Mouse (Mus musculus): ENCODE data around the gene Olfr576. TPM values are rescaled to one million over a fixed set of nuclear protein-coding genes. Genes with fewer than 3 reads are reported as not detected.

The Olfr576 gene
- total RNA-seq, 1 experiment from 2014 or later = not detected

Other genes starting within 250 kb of the Olfr576 start
- not detected in 2 replicates for gene Olfr33, start 243.6 kb upstream of the Olfr576 start, total RNA-seq (2017)
- gene Olfr559, start 235.2 kb upstream of the Olfr576 start, total RNA-seq (2017) = not detected in 2 replicates
- gene Olfr560, start 203.3 kb upstream of the Olfr576 start, total RNA-seq (2017) = not detected in 2 replicates
- not detected in 2 replicates for gene Olfr78, start 203.2 kb upstream of the Olfr576 start, total RNA-seq (2017)
- gene Olfr561, start 191.4 kb upstream of the Olfr576 start, total RNA-seq (2017) = not detected in 2 replicates
- gene Olfr564, start 159.2 kb upstream of the Olfr576 start, total RNA-seq (2017) = not detected in 2 replicates
- not detected in 2 replicates for gene Olfr566, start 103.9 kb upstream of the Olfr576 start, total RNA-seq (2017)
- gene Olfr568, start 85.5 kb upstream of the Olfr576 start, total RNA-seq (2017) = not detected in 2 replicates
- gene Olfr569, start 71.8 kb upstream of the Olfr576 start, total RNA-seq (2017) = 0.10 TPM in 1 of 2 replicates, not detected in the other
- not detected in 2 replicates for gene Olfr570, start 68.1 kb upstream of the Olfr576 start, total RNA-seq (2017)
- gene Olfr571, start 45.1 kb upstream of the Olfr576 start, total RNA-seq (2017) = not detected in 2 replicates
- gene Olfr572, start 38.3 kb upstream of the Olfr576 start, total RNA-seq (2017) = not detected in 2 replicates
- gene Olfr573-ps1, start 20.1 kb upstream of the Olfr576 start, total RNA-seq (2017) = not detected in 2 replicates
- gene Olfr574, start 14.2 kb upstream of the Olfr576 start, total RNA-seq (2017) = not detected in 2 replicates
- gene Olfr575, start 3.9 kb upstream of the Olfr576 start, total RNA-seq (2017) = not detected in 2 replicates
- gene Olfr577, start 13.3 kb downstream of the Olfr576 start, total RNA-seq (2017) = not detected in 2 replicates
- gene Olfr578, start 26.7 kb downstream of the Olfr576 start, total RNA-seq (2017) = not detected in 2 replicates
- gene Olfr582, start 75.4 kb downstream of the Olfr576 start, total RNA-seq (2017) = not detected in 2 replicates
- not detected in 2 replicates for gene Olfr583, start 88.6 kb downstream of the Olfr576 start, total RNA-seq (2017)
- not detected in 2 replicates for gene Olfr584, start 119.2 kb downstream of the Olfr576 start, total RNA-seq (2017)
- not detected in 2 replicates for gene Olfr585, start 135.1 kb downstream of the Olfr576 start, total RNA-seq (2017)
- gene Olfr586, start 163.0 kb downstream of the Olfr576 start, total RNA-seq (2017) = not detected in 2 replicates
- gene Olfr588-ps1, start 178.2 kb downstream of the Olfr576 start, total RNA-seq (2017) = not detected in 2 replicates
- gene Olfr589, start 193.7 kb downstream of the Olfr576 start, total RNA-seq (2017) = not detected in 2 replicates
- not detected in 2 replicates for gene Olfr591, start 215.7 kb downstream of the Olfr576 start, total RNA-seq (2017)
- not detected in 2 replicates for gene Olfr592, start 222.1 kb downstream of the Olfr576 start, total RNA-seq (2017)
- gene Olfr593, start 249.2 kb downstream of the Olfr576 start, total RNA-seq (2017) = not detected in 2 replicates

Data from hematopoietic stem cell, adult 5-6 weeks (primary cell).